Mouse (Mus musculus) liver, embryonic 13.5 days (tissue): Measurements from ENCODE around the gene Dclre1a. TPM values are rescaled to one million over a fixed set of nuclear protein-coding genes. Genes with fewer than 3 reads are reported as not detected.
A peak's percentile ranks its signal among the peaks of the same experiment; 100 is the strongest.

ENCODE experiments used
- ATAC-seq: fragments of 200-750 bp; cut with Nextera tagmentation; 2 replicates; pipeline ENCODE4 v1.8.0; 2017; ENCODE audit warnings: low read depth, mild to moderate bottlenecking, moderate number of reproducible peaks, moderate library complexity
- DNase-seq: peaks from one replicate; pipeline ENCODE4 v3.0.0; 2022
- H3K27ac ChIP-seq: fragments of 300-500 bp; sonication (generic); 2 replicates; pipeline ENCODE4 v1.5.1; 2015; ENCODE audit warnings: moderate library complexity, mild to moderate bottlenecking, inconsistent platforms
- H3K27me3 ChIP-seq: fragments of 300-500 bp; sonication (generic); 2 replicates; pipeline ENCODE4 v1.6.1; 2015; ENCODE audit warnings: mild to moderate bottlenecking, inconsistent platforms
- H3K36me3 ChIP-seq: fragments of 300-500 bp; sonication (generic); 2 replicates; pipeline ENCODE4 v1.6.1; 2015; ENCODE audit warnings: mild to moderate bottlenecking, inconsistent platforms
- H3K4me1 ChIP-seq: fragments of 300-500 bp; sonication (generic); replicated peaks from 2 replicates; pipeline ENCODE4 v1.6.1; 2015; ENCODE audit warnings: inconsistent platforms
- H3K4me2 ChIP-seq: fragments of 300-500 bp; sonication (generic); 2 replicates; pipeline ENCODE4 v1.6.1; 2015; ENCODE audit warnings: inconsistent platforms, mild to moderate bottlenecking, moderate library complexity
- H3K4me3 ChIP-seq: fragments of 300-500 bp; sonication (generic); replicated peaks from 2 replicates; pipeline ENCODE4 v1.5.1; 2015; ENCODE audit warnings: mild to moderate bottlenecking, inconsistent platforms
- H3K9ac ChIP-seq: fragments of 300-500 bp; sonication (generic); 2 replicates; pipeline ENCODE4 v1.6.1; 2015; ENCODE audit warnings: mild to moderate bottlenecking, inconsistent platforms
- H3K9me3 ChIP-seq: fragments of 300-500 bp; sonication (generic); replicated peaks from 2 replicates; pipeline ENCODE4 v1.6.1; 2016; ENCODE audit warnings: inconsistent platforms
- WGBS: fragments of 180-500 bp; shearing (Covaris S2); methylation state at CpG from one replicate; pipeline ENCODE4 v1.1.7; 2015; ENCODE audit not compliant: insufficient replicate concordance; 5-methylcytosine and 5-hydroxymethylcytosine counted together
- polyA plus RNA-seq: library from polyadenylated mRNA; unstranded; fragments of >200 nt; fragmentation: Nextera tagmentation; extraction: Ambion mirVana; gene quantifications from 2 replicates; pipeline ENCODE4 v1.2.1, GENCODE M21; 2015

The Dclre1a gene
- polyA plus RNA-seq = 19.2 and 21.5 TPM in 2 replicates

GRCm38 (mm10) chr19:56547456-56548229, at the start of gene Dclre1a:
TSS of gene Dclre1a (minus strand) at chr19:56548222.
- WGBS = 5% methylated on average over 20 of the region's 20 CpGs
- Histone ChIP-seq H3K27me3 (no peaks in the 10 kb centered on the region), H3K4me2 (peak within 1 kb of the TSS; percentile 85), H3K27ac (peak within 1 kb of the TSS; percentile 96), H3K9ac (peak within 1 kb of the TSS; percentile 97), H3K36me3 (peaks cover 36% of the 10 kb centered on the region), H3K9me3 (no peaks in the 10 kb centered on the region), H3K4me1 (peaks cover 57% of the 10 kb centered on the region), H3K4me3 (peak within 1 kb of the TSS; percentile 97)
- DNase-seq (peak; percentile 56), ATAC-seq (peak; percentile 35; the same call in 1 of the 2 replicates)

- 92% methylated on average over 9 of the region's 9 CpGs for WGBS
- ATAC-seq (no peak), DNase-seq (no peak)
- Histone ChIP-seq H3K27me3 (no peaks in the 10 kb centered on the region), H3K4me1 (no peaks in the 10 kb centered on the region), H3K27ac (no peak overlapping the region), H3K9me3 (no peaks in the 10 kb centered on the region), H3K4me2 (no peak overlapping the region), H3K36me3 (peaks cover 89% of the 10 kb centered on the region), H3K4me3 (no peak overlapping the region), H3K9ac (no peak overlapping the region)
These were observed 44.5 kb upstream of the Dclre1a start for GRCm38 (mm10) chr19:56592472-56592871.

GRCm38 (mm10) chr19:56590250-56590649, 42.2 kb upstream of the Dclre1a start:
- H3K36me3 ChIP-seq = peaks cover 73% of the 10 kb centered on the region
- no peak overlapping the region for H3K27ac ChIP-seq
- no peak overlapping the region for H3K4me2 ChIP-seq
- H3K9me3 ChIP-seq = no peaks in the 10 kb centered on the region
- no peaks in the 10 kb centered on the region for H3K27me3 ChIP-seq
- H3K4me3 ChIP-seq = no peak overlapping the region
- DNase-seq (no peak), ATAC-seq (no peak)
- WGBS = 87% methylated on average over 3 of the region's 3 CpGs
- H3K4me1 ChIP-seq = no peaks in the 10 kb centered on the region
- H3K9ac ChIP-seq = no peak overlapping the region

- Histone ChIP-seq H3K4me3 (no peak overlapping the region), H3K27me3 (no peaks in the 10 kb centered on the region), H3K9me3 (no peaks in the 10 kb centered on the region), H3K4me1 (no peaks in the 10 kb centered on the region), H3K4me2 (no peak overlapping the region), H3K27ac (no peak overlapping the region), H3K36me3 (peaks cover 67% of the 10 kb centered on the region), H3K9ac (no peak overlapping the region)
- WGBS = 92% methylated on average over 5 of the region's 5 CpGs
- DNase-seq = no peak
- ATAC-seq = no peak
These were observed 41.4 kb upstream of the Dclre1a start for GRCm38 (mm10) chr19:56589455-56589854.

GRCm38 (mm10) chr19:56589008-56589407, 41.0 kb upstream of the Dclre1a start:
- Histone ChIP-seq H3K4me2 (no peak overlapping the region), H3K4me1 (no peaks in the 10 kb centered on the region), H3K9me3 (no peaks in the 10 kb centered on the region), H3K4me3 (no peak overlapping the region), H3K36me3 (peaks cover 67% of the 10 kb centered on the region), H3K27ac (no peak overlapping the region), H3K27me3 (no peaks in the 10 kb centered on the region), H3K9ac (no peak overlapping the region)
- no peak for DNase-seq
- ATAC-seq = no peak
- 76% methylated on average over 6 of the region's 6 CpGs for WGBS

GRCm38 (mm10) chr19:56588205-56588626, 40.2 kb upstream of the Dclre1a start:
- no peak overlapping the region for H3K4me3 ChIP-seq
- no peaks in the 10 kb centered on the region for H3K4me1 ChIP-seq
- H3K27ac ChIP-seq = no peak overlapping the region
- no peak for DNase-seq
- H3K36me3 ChIP-seq = peaks cover 63% of the 10 kb centered on the region
- no peak for ATAC-seq
- H3K27me3 ChIP-seq = no peaks in the 10 kb centered on the region
- no peak overlapping the region for H3K9ac ChIP-seq
- 76% methylated on average over 6 of the region's 6 CpGs for WGBS
- no peak overlapping the region for H3K4me2 ChIP-seq
- no peaks in the 10 kb centered on the region for H3K9me3 ChIP-seq

- Histone ChIP-seq H3K9ac (no peak overlapping the region), H3K4me1 (no peaks in the 10 kb centered on the region), H3K4me2 (no peak overlapping the region), H3K27ac (no peak overlapping the region), H3K27me3 (no peaks in the 10 kb centered on the region), H3K4me3 (no peak overlapping the region), H3K9me3 (no peaks in the 10 kb centered on the region), H3K36me3 (peaks cover 54% of the 10 kb centered on the region)
- DNase-seq (no peak), ATAC-seq (no peak)
- 88% methylated on average over 8 of the region's 8 CpGs for WGBS
These were observed 38.3 kb upstream of the Dclre1a start for GRCm38 (mm10) chr19:56586320-56586719.

GRCm38 (mm10) chr19:56584288-56584687, 36.3 kb upstream of the Dclre1a start:
- Histone ChIP-seq H3K9ac (no peak overlapping the region), H3K27ac (no peak overlapping the region), H3K4me2 (no peak overlapping the region), H3K9me3 (no peaks in the 10 kb centered on the region), H3K4me1 (no peaks in the 10 kb centered on the region), H3K36me3 (peaks cover 41% of the 10 kb centered on the region), H3K27me3 (no peaks in the 10 kb centered on the region), H3K4me3 (no peak overlapping the region)
- DNase-seq = no peak
- no peak for ATAC-seq
- 82% methylated on average over 3 of the region's 3 CpGs for WGBS

- no peaks in the 10 kb centered on the region for H3K9me3 ChIP-seq
- H3K27me3 ChIP-seq = no peaks in the 10 kb centered on the region
- peaks cover 36% of the 10 kb centered on the region for H3K36me3 ChIP-seq
- H3K9ac ChIP-seq = no peak overlapping the region
- no peak overlapping the region for H3K27ac ChIP-seq
- H3K4me3 ChIP-seq = no peak overlapping the region
- ATAC-seq (no peak), DNase-seq (no peak)
- 66% methylated on average over 5 of the region's 5 CpGs for WGBS
- H3K4me2 ChIP-seq = no peak overlapping the region
- H3K4me1 ChIP-seq = no peaks in the 10 kb centered on the region
These were observed 35.8 kb upstream of the Dclre1a start for GRCm38 (mm10) chr19:56583785-56584184.

- Histone ChIP-seq H3K4me1 (peaks cover 5% of the 10 kb centered on the region; the same call in 1 of the 2 replicates), H3K27ac (no peak overlapping the region), H3K9me3 (no peaks in the 10 kb centered on the region), H3K9ac (no peak overlapping the region), H3K4me3 (no peak overlapping the region), H3K27me3 (no peaks in the 10 kb centered on the region), H3K4me2 (no peak overlapping the region), H3K36me3 (peaks cover 39% of the 10 kb centered on the region)
- ATAC-seq = no peak
- DNase-seq = no peak
- 82% methylated on average over 5 of the region's 5 CpGs for WGBS
These were observed 34.0 kb upstream of the Dclre1a start for GRCm38 (mm10) chr19:56581981-56582380.

GRCm38 (mm10) chr19:56577801-56578200, 29.8 kb upstream of the Dclre1a start:
- H3K4me3 ChIP-seq = no peak overlapping the region
- H3K36me3 ChIP-seq = peaks cover 36% of the 10 kb centered on the region
- DNase-seq (no peak), ATAC-seq (peak; percentile 64)
- H3K4me1 ChIP-seq = peaks cover 6% of the 10 kb centered on the region; the same call in 1 of the 2 replicates
- H3K27me3 ChIP-seq = no peaks in the 10 kb centered on the region
- no peak overlapping the region for H3K9ac ChIP-seq
- no peak overlapping the region for H3K4me2 ChIP-seq
- H3K9me3 ChIP-seq = no peaks in the 10 kb centered on the region
- H3K27ac ChIP-seq = no peak overlapping the region
- 20% methylated on average over 1 of the region's 1 CpGs for WGBS

- no peak overlapping the region for H3K4me2 ChIP-seq
- 90% methylated on average over 6 of the region's 6 CpGs for WGBS
- H3K9me3 ChIP-seq = no peaks in the 10 kb centered on the region
- no peak overlapping the region for H3K4me3 ChIP-seq
- no peak overlapping the region for H3K9ac ChIP-seq
- no peaks in the 10 kb centered on the region for H3K27me3 ChIP-seq
- no peak for DNase-seq
- peaks cover 32% of the 10 kb centered on the region for H3K36me3 ChIP-seq
- no peak for ATAC-seq
- H3K4me1 ChIP-seq = peaks cover 16% of the 10 kb centered on the region
- no peak overlapping the region for H3K27ac ChIP-seq
These were observed 25.2 kb upstream of the Dclre1a start for GRCm38 (mm10) chr19:56573184-56573583.
